Mouse (Mus musculus) brain, embryonic 18.5 days (tissue): ENCODE data around the gene Tmem25.
"Not testable (repeated sequence)": the region's sequence is repeated elsewhere in the genome, so short reads cannot be mapped to it uniquely, and the experiment has no call there.

ENCODE experiments used
- DNase-seq: peaks from one replicate; pipeline ENCODE4 v3.0.0-alpha.2; 2012; ENCODE audit warnings: low read depth, low spot score

The Tmem25 gene

GRCm38 (mm10) chr9:44772750-44773651 is 26.1 kb downstream of the Tmem25 start:
- DNase-seq: peak; percentile 89

DNA sequence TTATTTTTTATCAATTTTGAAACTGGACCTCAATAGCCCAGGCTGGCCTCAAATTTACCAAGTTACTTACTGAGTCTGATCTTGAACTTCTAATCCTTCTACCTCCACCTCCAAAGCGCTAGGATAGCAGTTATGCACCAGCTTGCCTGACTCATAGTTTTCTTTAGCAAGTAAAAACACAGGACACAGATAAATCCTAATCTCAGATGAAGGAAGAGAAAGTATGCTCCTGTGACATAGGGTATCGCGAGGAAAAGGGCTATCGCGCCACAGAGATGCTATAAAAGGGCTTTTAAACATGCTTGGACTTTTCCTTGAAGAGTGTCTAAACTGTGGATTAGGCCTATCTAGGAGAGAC is 26.7 kb downstream of the Tmem25 start:
- no peak for DNase-seq

- DNase-seq: no peak
Measured at GRCm38 (mm10) chr9:44771376-44771775, 27.7 kb downstream of the Tmem25 start.

DNA sequence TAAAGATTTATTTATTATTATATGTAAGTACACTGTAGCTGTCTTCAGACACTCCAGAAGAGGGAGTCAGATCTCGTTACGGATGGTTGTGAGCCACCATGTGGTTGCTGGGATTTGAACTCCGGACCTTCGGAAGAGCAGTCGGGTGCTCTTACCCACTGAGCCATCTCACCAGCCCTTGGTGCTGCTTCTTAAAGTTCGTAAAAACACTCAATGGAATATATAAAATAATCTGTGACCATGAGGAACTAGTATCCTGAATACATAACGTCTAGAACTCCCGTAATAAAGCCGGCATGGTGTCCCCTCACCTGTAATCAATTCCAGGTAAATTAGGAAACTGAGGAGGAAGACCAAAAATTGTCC is 31.1 kb downstream of the Tmem25 start:
- not testable (repeated sequence) for DNase-seq

- peak; percentile 82 for DNase-seq
Measured at GRCm38 (mm10) chr9:44767101-44768028, 31.7 kb downstream of the Tmem25 start, which contains the start of the genes Arcn1 and Ift46. Gene Arcn1 (minus strand): TSS chr9:44767845. Gene Ift46 (plus strand): TSS chr9:44767908.

- DNase-seq: no peak
Measured at GRCm38 (mm10) chr9:44760873-44761272, 38.2 kb downstream of the Tmem25 start.

- DNase-seq: no peak
Measured at GRCm38 (mm10) chr9:44748473-44748872, 50.6 kb downstream of the Tmem25 start.

DNA sequence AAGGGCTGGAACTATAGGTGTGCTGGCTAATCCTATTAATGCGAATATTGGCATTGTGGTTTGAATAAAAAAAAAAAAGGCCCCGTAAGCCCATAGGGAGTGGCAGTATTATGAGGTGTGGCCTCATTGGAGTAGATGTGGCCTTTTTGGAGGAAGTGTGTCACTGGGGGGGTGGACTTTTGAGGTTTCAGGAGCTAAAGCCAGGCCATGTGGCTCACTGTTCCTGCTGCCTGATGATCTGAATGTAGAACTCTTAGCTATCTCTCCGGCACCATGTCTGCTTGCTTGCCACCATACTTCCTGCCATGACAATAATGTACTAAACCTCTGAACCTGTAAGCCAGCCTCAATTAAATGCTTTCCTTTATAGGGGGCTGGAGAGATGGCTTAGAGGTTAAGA is 51.8 kb downstream of the Tmem25 start:
- no peak for DNase-seq

DNA sequence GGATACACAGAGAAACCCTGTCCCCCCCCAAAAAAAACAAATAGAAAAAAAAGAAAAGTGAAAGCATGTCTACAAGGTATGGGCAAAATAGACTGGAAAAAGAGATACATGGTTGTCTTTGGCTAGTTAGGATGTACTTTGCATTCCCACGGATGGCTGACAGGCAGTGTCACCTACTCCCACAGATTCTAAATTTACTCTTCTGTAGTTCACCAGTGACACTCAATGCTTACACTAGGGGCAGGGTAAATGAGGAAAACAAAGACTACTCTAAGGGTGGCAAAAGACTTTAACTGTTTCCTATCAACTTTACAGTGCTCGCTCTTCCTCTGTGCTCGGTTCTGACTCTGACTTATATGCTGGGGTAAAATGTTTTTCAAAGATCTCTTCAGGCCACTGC is 52.4 kb downstream of the Tmem25 start:
- no peak for DNase-seq

DNA sequence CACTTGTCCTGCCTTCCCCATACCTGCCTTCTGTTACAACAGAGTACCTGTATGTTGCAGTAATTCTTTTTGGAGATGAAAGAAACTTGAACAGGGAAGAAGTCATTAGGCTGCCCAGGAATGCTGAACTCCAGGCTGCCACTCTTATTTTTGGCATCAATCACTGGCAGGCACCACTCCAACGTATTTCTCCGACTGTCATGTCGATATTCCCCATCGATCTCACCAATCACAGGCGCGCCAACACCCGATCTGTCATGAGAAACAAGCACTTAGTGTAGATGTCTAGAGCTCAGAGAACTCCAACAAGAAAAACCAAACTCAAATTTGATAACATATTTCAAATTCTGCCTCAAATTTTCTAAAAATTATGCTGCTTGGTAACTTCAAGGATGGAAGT is 53.7 kb downstream of the Tmem25 start:
- no peak for DNase-seq
